Mouse (Mus musculus): ENCODE results near the gene Rbmy. TPM values are rescaled to one million over a fixed set of nuclear protein-coding genes. Genes with fewer than 3 reads are reported as not detected.

The Rbmy gene
- polyA plus RNA-seq (2012; ENCODE audit: low replicate concordance), result not detected in 2 replicates

DNA sequence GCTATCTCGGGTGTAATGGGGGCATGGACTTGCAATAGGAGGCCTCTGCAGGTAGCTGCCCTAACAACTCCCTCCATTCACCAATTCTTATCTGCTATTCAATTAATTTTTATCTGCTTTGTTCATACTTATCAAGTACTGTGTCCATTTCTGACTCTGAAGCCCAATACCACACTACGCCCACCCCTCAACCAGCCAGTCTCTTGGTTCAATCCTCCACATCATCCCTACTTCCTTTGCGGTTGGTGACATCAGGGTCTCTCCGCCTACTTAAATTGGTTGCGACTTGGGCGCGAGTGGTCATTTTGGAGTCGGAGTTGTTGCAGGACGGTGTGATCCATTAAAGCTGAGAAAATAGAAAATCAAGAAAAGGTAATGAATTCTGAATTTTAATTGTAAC, at the start of gene Rbmy, which contains the start of gene Gm10256:
Gene Rbmy, plus strand, starts transcription at position 301 of the 400 bp plus-strand sequence.
Gene Gm10256, plus strand, starts transcription at position 320 of the 400 bp plus-strand sequence.

DNA sequence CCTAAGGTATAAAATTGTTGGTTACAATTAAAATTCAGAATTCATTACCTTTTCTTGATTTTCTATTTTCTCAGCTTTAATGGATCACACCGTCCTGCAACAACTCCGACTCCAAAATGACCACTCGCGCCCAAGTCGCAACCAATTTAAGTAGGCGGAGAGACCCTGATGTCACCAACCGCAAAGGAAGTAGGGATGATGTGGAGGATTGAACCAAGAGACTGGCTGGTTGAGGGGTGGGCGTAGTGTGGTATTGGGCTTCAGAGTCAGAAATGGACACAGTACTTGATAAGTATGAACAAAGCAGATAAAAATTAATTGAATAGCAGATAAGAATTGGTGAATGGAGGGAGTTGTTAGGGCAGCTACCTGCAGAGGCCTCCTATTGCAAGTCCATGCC, 34.4 kb upstream of the Rbmy start, which contains the start of gene Gm4064:
Gene Gm4064, minus strand, starts transcription at position 101 of the 400 bp plus-strand sequence.

Other genes with a start within 250 kb of the Rbmy start
- gene H2al2c, start 231.6 kb upstream of the Rbmy start, polyA plus RNA-seq (2012; ENCODE audit: low replicate concordance), result not detected in 2 replicates
- gene Sry, start 167.0 kb upstream of the Rbmy start, polyA plus RNA-seq (2012; ENCODE audit: low replicate concordance), result not detected in 2 replicates
- gene H2al2b, start 110.0 kb upstream of the Rbmy start, polyA plus RNA-seq (2012; ENCODE audit: low replicate concordance), result not detected in 2 replicates
- gene Gm4064, start 34.5 kb upstream of the Rbmy start, polyA plus RNA-seq (2012; ENCODE audit: low replicate concordance), result not detected in 2 replicates
- gene Gm10256, start within 50 bp of the Rbmy start, polyA plus RNA-seq (2012; ENCODE audit: low replicate concordance), result not detected in 2 replicates
- not detected in 2 replicates for gene Gm10352, start 70.3 kb downstream of the Rbmy start, polyA plus RNA-seq (2012; ENCODE audit: low replicate concordance)
- not detected in 2 replicates for gene Gm29289, start 101.9 kb downstream of the Rbmy start, polyA plus RNA-seq (2012; ENCODE audit: low replicate concordance)

Measured in hematopoietic multipotent progenitor cell, adult 10-12 weeks (in vitro differentiated cells).